Mouse (Mus musculus): ENCODE data around the gene Lsamp. TPM values are rescaled to one million over a fixed set of nuclear protein-coding genes. Genes with fewer than 3 reads are reported as not detected.

The Lsamp gene
- 3.6 and 4.7 TPM in 2 replicates for polyA plus RNA-seq (2015; fragmentation: Nextera tagmentation; extraction: Ambion mirVana)

GRCm38 (mm10) chr16:39984205-39984634, at the start of gene Lsamp:
Lsamp (plus strand) TSS chr16:39984361.

